Mouse (Mus musculus): ENCODE measurements around the gene Prkaa2.
A peak's percentile ranks its signal among the peaks of the same experiment; 100 is the strongest.

DNA sequence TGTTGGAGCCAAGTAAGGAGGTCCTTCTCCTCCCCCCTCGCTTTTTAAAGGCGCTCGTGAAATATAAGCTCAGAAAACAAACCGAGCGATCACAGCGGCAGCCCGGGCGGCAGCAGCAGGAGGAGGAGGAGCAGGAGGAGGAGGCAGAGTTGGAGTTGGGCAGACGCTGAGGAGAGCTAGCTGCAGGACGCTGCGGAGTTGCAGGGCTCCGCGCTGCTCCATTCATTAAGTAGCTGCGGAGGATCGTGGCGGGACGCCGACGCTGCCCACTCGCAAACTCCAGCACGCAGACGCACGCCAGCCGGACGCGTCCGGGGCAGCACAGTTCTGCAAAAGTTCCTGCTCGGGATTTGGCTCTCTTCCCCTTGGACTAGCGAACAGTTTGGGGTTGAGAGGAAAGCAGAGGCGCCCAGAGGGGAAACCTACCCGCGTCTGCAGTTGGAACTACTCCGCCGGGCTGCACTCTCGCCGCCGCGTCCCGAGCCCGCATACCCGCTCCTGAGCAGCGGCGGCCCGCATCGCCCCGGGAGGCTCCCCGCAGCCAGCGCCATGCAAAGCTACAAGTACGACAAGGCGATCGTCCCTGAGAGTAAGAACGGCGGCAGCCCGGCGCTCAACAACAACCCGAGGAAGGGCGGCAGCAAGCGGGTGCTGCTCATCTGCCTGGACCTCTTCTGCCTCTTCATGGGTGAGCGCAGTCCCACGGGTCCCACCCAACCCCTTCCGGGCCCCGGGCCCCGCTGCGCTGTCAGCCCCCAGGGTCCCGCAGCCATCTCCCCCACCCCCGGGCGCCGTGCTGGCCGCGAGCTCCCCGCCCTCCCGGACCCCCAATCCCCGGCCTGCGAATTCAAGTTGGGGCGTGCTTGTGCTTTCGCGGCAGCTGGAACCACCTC is 47.8 kb upstream of the Prkaa2 start, which contains the start of gene Plpp3:
- TF ChIP-seq ZNF384 (IDR thresholded peaks at IDR 0.05; ENCODE audit: low read depth, low read length): no peak
- peak; percentile 34; the same call in 1 of the 2 replicates for TF ChIP-seq HCFC1 (IDR thresholded peaks at IDR 0.05; ENCODE audit: borderline replicate concordance, insufficient read depth, low read length)

Measured in ES-E14 (cell line).